Mouse (Mus musculus) lung, postnatal 10 days (tissue): ENCODE data around the gene Ttn.
"Not testable (repeated sequence)": the region's sequence is repeated elsewhere in the genome, so short reads cannot be mapped to it uniquely, and the experiment has no call there.

Experiments
- DNase-seq: peaks from one replicate; pipeline ENCODE4 v3.0.0; 2021

Gene Ttn

GRCm38 (mm10) chr2:76982391-76983145 is at the start of gene Ttn:
Ttn (minus strand) TSS chr2:76982547.
- no peak for DNase-seq

GRCm38 (mm10) chr2:77020649-77021048 is 38.3 kb upstream of the Ttn start:
- no peak for DNase-seq

- no peak for DNase-seq
Observed at GRCm38 (mm10) chr2:77017735-77018134, 35.4 kb upstream of the Ttn start.

- not testable (repeated sequence) for DNase-seq
Observed at GRCm38 (mm10) chr2:77013449-77013848, 31.1 kb upstream of the Ttn start.

GRCm38 (mm10) chr2:77011981-77012380 is 29.6 kb upstream of the Ttn start:
- no peak for DNase-seq

GRCm38 (mm10) chr2:77007015-77007414 is 24.7 kb upstream of the Ttn start:
- DNase-seq, result no peak

GRCm38 (mm10) chr2:77003148-77003547 is 20.8 kb upstream of the Ttn start:
- DNase-seq, result no peak

GRCm38 (mm10) chr2:76998351-76998750 is 16.0 kb upstream of the Ttn start:
- no peak for DNase-seq

GRCm38 (mm10) chr2:76992493-76993201 is 10.3 kb upstream of the Ttn start:
- no peak for DNase-seq

- no peak for DNase-seq
Observed at GRCm38 (mm10) chr2:76987317-76987716, 5.0 kb upstream of the Ttn start.

- no peak for DNase-seq
Observed at GRCm38 (mm10) chr2:76984384-76984783, 2.0 kb upstream of the Ttn start.

GRCm38 (mm10) chr2:76983601-76984000 is 1.3 kb upstream of the Ttn start:
- DNase-seq, result no peak

GRCm38 (mm10) chr2:76981717-76982116 is 630 bp downstream of the Ttn start:
- DNase-seq, result no peak

- peak; percentile 69 for DNase-seq
Observed at GRCm38 (mm10) chr2:76980146-76980545, 2.2 kb downstream of the Ttn start.

- no peak for DNase-seq
Observed at GRCm38 (mm10) chr2:76977650-76978049, 4.7 kb downstream of the Ttn start.

GRCm38 (mm10) chr2:76972051-76972450 is 10.3 kb downstream of the Ttn start:
- DNase-seq, result no peak

- no peak for DNase-seq
Observed at GRCm38 (mm10) chr2:76971069-76971468, 11.3 kb downstream of the Ttn start.

- DNase-seq, result no peak
Observed at GRCm38 (mm10) chr2:76970669-76971068, 11.7 kb downstream of the Ttn start.

- DNase-seq, result no peak
Observed at GRCm38 (mm10) chr2:76970204-76970603, 12.1 kb downstream of the Ttn start.

GRCm38 (mm10) chr2:76969637-76970036 is 12.7 kb downstream of the Ttn start:
- DNase-seq, result no peak

GRCm38 (mm10) chr2:76968919-76969318 is 13.4 kb downstream of the Ttn start:
- DNase-seq, result peak; percentile 82

GRCm38 (mm10) chr2:76966582-76966981 is 15.8 kb downstream of the Ttn start:
- DNase-seq, result no peak

GRCm38 (mm10) chr2:76966013-76966412 is 16.3 kb downstream of the Ttn start:
- DNase-seq, result no peak

- DNase-seq, result no peak
Observed at GRCm38 (mm10) chr2:76965542-76965941, 16.8 kb downstream of the Ttn start.
